In the genomic region with DNA sequence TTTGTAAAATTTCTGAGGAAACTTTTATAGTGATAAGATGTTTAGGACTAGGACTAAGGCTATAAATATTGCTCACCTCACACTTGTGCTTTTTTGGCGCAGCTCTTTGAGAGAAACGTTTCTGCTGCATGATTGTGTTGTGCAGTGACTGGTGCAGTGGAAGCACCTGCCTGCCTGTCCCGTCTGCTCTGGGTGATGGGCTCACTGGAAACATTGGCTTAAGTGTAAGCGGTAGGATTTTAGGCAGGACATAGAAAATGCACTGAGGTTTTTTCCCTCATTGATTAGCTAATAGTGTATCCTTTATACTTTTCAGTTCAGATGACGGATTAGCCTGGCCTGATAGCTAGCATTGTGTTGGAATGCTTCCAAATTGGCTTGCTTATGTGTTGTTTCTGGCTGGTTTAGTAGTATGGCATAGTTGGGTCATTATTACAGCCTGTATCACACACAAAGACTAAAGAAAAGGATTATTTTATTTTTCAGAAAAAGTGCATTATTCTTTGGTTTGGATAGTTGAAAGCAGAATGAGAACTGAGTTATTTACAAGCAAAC, we compare ENCODE assay signal across 27 mouse cellular contexts. TPM values are rescaled to one million over a fixed set of nuclear protein-coding genes. Genes with fewer than 3 reads are reported as not detected.
A peak's percentile ranks its signal among the peaks of the same experiment; 100 is the strongest.
DNase-seq lines count a peak whose midpoint lies in the region; ATAC-seq and TF ChIP-seq lines count a peak whose summit lies in the region.
"Had no signal": no experiment of that assay in that cellular context is flagged by ENCODE, and none has a peak within 500 bp of the region (broad histone marks: within the 10 kb centered on the region; RNA-seq: fewer than 3 reads in every experiment).

No protein-coding gene starts in this region.

- H3K27me3 ChIP-seq in forebrain, embryonic 13.5 days, result no peaks in the 10 kb centered on the region
- H3K27me3 ChIP-seq in forebrain, postnatal 0 days (ENCODE audit: insufficient read depth, low read length), result no peaks in the 10 kb centered on the region
- H3K27me3 ChIP-seq in heart, embryonic 12.5 days (replicated peaks), result no peaks in the 10 kb centered on the region
- H3K27me3 ChIP-seq: embryonic facial prominence, embryonic 15.5 days; heart, embryonic 15.5 days; limb, embryonic 12.5 days; midbrain, embryonic 13.5 days; neural tube, embryonic 13.5 days; Patski had no signal

- no peak for TF ChIP-seq CTCF in forebrain, postnatal 0 days (IDR thresholded peaks at IDR 0.05; ENCODE audit: low read depth)

- no peak for DNase-seq in forebrain, postnatal 0 days
- peak; percentile 40 for DNase-seq in heart, adult 11 months
- DNase-seq in NIH3T3 (ENCODE audit: low read depth), result peak; percentile 68
- peak; percentile 43 for DNase-seq in fat pad, adult 2 months (ENCODE audit: extremely low read depth, low read depth, low spot score)
- DNase-seq in thymus, postnatal 10 days (ENCODE audit: low spot score in 2 of 2), result no peak
- DNase-seq: adrenal gland, postnatal 14 days; cerebellum, adult 18-20 months; cerebellum, postnatal 14 days; gastrocnemius, postnatal 36 days; kidney, adult 18-20 months; kidney, postnatal 4 days; thymus, adult 2 months; thymus, postnatal 4 days had no signal

- no peak overlapping the region for H3K4me2 ChIP-seq in forebrain, embryonic 13.5 days
- no peak overlapping the region for H3K4me2 ChIP-seq in forebrain, postnatal 0 days (ENCODE audit: low read depth)
- H3K4me2 ChIP-seq in heart, embryonic 12.5 days, result no peak overlapping the region
- H3K4me2 ChIP-seq: embryonic facial prominence, embryonic 15.5 days; heart, embryonic 15.5 days; limb, embryonic 12.5 days; liver, embryonic 11.5 days; midbrain, embryonic 13.5 days; neural tube, embryonic 13.5 days had no signal

- H3K4me1 ChIP-seq in forebrain, embryonic 13.5 days, result 0 out of 2 replicates have a peak, but pooled peaks cover 6% of the 10 kb centered on the region
- no peaks in the 10 kb centered on the region for H3K4me1 ChIP-seq in forebrain, postnatal 0 days (ENCODE audit: insufficient read depth)
- H3K4me1 ChIP-seq in heart, embryonic 12.5 days (replicated peaks), result no peaks in the 10 kb centered on the region
- H3K4me1 ChIP-seq: embryonic facial prominence, embryonic 10.5 days; embryonic facial prominence, embryonic 15.5 days; heart, embryonic 15.5 days; limb, embryonic 12.5 days; midbrain, embryonic 13.5 days; neural tube, embryonic 13.5 days had no signal

- H3K4me3 ChIP-seq in forebrain, embryonic 13.5 days, result no peak overlapping the region
- no peak overlapping the region for H3K4me3 ChIP-seq in forebrain, postnatal 0 days (ENCODE audit: low read depth, low read length)
- H3K4me3 ChIP-seq in heart, embryonic 12.5 days, result no peak overlapping the region
- H3K4me3 ChIP-seq: embryonic facial prominence, embryonic 10.5 days; embryonic facial prominence, embryonic 15.5 days; heart, embryonic 15.5 days; limb, embryonic 12.5 days; midbrain, embryonic 13.5 days; neural tube, embryonic 13.5 days had no signal

- peak; percentile 55 for ATAC-seq in forebrain, embryonic 13.5 days
- ATAC-seq in forebrain, postnatal 0 days, result no peak
- ATAC-seq in heart, embryonic 12.5 days (ENCODE audit: insufficient number of reproducible peaks, low FRiP score), result no peak
- ATAC-seq: hindbrain, embryonic 16.5 days; lung, postnatal 0 days; midbrain, embryonic 13.5 days; Patski had no signal

- WGBS in forebrain, embryonic 13.5 days, result 46% methylated on average over 5 of the region's 5 CpGs
- 27% methylated on average over 5 of the region's 5 CpGs for WGBS in forebrain, postnatal 0 days
- 74% methylated on average over 5 of the region's 5 CpGs for WGBS in heart, embryonic 12.5 days

- H3K27ac ChIP-seq in forebrain, embryonic 13.5 days, result no peak overlapping the region
- H3K27ac ChIP-seq in forebrain, postnatal 0 days (ENCODE audit: low read depth, low read length), result no peak overlapping the region
- no peak overlapping the region for H3K27ac ChIP-seq in heart, embryonic 12.5 days (ENCODE audit: poor library complexity, severe bottlenecking)
- H3K27ac ChIP-seq: embryonic facial prominence, embryonic 10.5 days; embryonic facial prominence, embryonic 15.5 days; heart, embryonic 15.5 days; limb, embryonic 12.5 days; macrophage; midbrain, embryonic 13.5 days; neural tube, embryonic 13.5 days had no signal

- no peak overlapping the region for H3K9ac ChIP-seq in forebrain, embryonic 13.5 days
- H3K9ac ChIP-seq in forebrain, postnatal 0 days, result no peak overlapping the region
- no peak overlapping the region for H3K9ac ChIP-seq in heart, embryonic 12.5 days
- H3K9ac ChIP-seq: embryonic facial prominence, embryonic 15.5 days; heart, embryonic 15.5 days; limb, embryonic 12.5 days; midbrain, embryonic 13.5 days; neural tube, embryonic 13.5 days had no signal

- peaks cover 66% of the 10 kb centered on the region for H3K36me3 ChIP-seq in forebrain, embryonic 13.5 days (ENCODE audit: poor library complexity, severe bottlenecking)
- peaks cover 57% of the 10 kb centered on the region for H3K36me3 ChIP-seq in forebrain, postnatal 0 days (ENCODE audit: insufficient read depth)
- peaks cover 64% of the 10 kb centered on the region for H3K36me3 ChIP-seq in heart, embryonic 12.5 days

- no peaks in the 10 kb centered on the region for H3K9me3 ChIP-seq in forebrain, embryonic 13.5 days (replicated peaks)
- H3K9me3 ChIP-seq in forebrain, postnatal 0 days (ENCODE audit: low read length), result no peaks in the 10 kb centered on the region
- no peaks in the 10 kb centered on the region for H3K9me3 ChIP-seq in heart, embryonic 12.5 days (replicated peaks)
- H3K9me3 ChIP-seq: embryonic facial prominence, embryonic 10.5 days; embryonic facial prominence, embryonic 15.5 days; G1E; heart, embryonic 15.5 days; limb, embryonic 12.5 days; midbrain, embryonic 13.5 days; neural tube, embryonic 13.5 days had no signal

RNA-seq across cellular contexts. Expression of a gene that starts 52.4 kb away (rescaled TPM):
- polyA plus RNA-seq in forebrain, embryonic 13.5 days (2015; fragmentation: Nextera tagmentation; extraction: Ambion mirVana), result 42.3 and 45.4 TPM in 2 replicates
- total RNA-seq in forebrain, postnatal 0 days (2014; rRNA removed), result 72.8 and 85.4 TPM in 2 replicates
- polyA plus RNA-seq in forebrain, postnatal 0 days (2015; fragmentation: Nextera tagmentation; extraction: Ambion mirVana), result 29.0 and 38.4 TPM in 2 replicates
- 20.6 and 20.8 TPM in 2 replicates for polyA plus RNA-seq in heart, embryonic 12.5 days (2016; fragmentation: Nextera tagmentation; extraction: Ambion mirVana)

Comparison
In these comparisons a context has a peak if more than half of its experiments do, and no peak if none do; other contexts are left out.
1. DNase-seq: peak in heart, adult 11 months (single experiment), NIH3T3 (single experiment) and fat pad, adult 2 months (single experiment); none in forebrain, postnatal 0 days (single experiment) and thymus, postnatal 10 days (0 of 2).